Mouse (Mus musculus) embryonic fibroblast, embryonic 13.5 days (primary cell): ENCODE measurements at regions not wholly inside any gene's neighbourhood (a gene's known extent, or its start where the extent isn't known, plus 50 kb on each side); places are given as distances from the start of the nearest gene placed in this dataset.

Experiments used
- CTCF ChIP-seq: IDR thresholded peaks from 2 replicates; pipeline ENCODE4 v1.5.1; 2011; ENCODE audit warnings: mild to moderate bottlenecking, control low read depth, low read length, moderate library complexity, borderline replicate concordance; ENCODE audit not compliant: insufficient read depth
- POLR2A ChIP-seq: IDR thresholded peaks from 2 replicates; pipeline ENCODE4 v1.6.1; 2011; ENCODE audit warnings: low read depth, mild to moderate bottlenecking, control low read depth, low read length, moderate library complexity

DNA sequence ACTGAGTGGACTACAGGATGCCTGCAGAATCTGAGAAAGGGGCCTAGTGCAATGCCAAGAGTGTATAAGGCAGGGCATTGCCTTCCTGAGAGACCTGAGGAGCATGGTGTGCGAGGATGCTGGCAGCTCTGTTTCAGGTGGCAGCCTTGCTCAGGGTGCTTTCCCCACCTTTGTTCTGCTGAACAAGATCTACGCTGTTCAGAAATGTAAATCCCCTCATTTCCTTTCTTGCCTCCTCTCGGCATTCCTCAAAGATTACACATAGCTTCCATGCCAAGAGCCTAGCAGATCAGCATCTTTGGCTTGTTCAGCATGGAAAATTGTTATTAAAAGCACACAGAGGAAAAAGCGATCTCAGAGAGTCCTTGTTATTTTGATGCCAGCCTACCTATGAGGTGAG is 128.6 kb upstream of the Flrt2 start:
- no peak for TF ChIP-seq POLR2A
- TF ChIP-seq CTCF = no peak
